Mouse (Mus musculus) testis, adult 2 months (tissue): Measurements from ENCODE around the gene Hoxd10.

Experiments used
- CTCF ChIP-seq: fragments of 200-500 bp; IDR thresholded peaks from 2 replicates; pipeline ENCODE4 v1.5.1; 2012; ENCODE audit warnings: low read depth, mild to moderate bottlenecking, inconsistent platforms, low read length, moderate library complexity; ENCODE audit not compliant: control insufficient read depth, insufficient read depth, insufficient replicate concordance
- POLR2A ChIP-seq: fragments of 200-500 bp; IDR thresholded peaks from 2 replicates; pipeline ENCODE4 v1.6.1; 2012; ENCODE audit warnings: low read depth, mild to moderate bottlenecking, inconsistent platforms, low read length, moderate library complexity; ENCODE audit not compliant: control insufficient read depth

DNA sequence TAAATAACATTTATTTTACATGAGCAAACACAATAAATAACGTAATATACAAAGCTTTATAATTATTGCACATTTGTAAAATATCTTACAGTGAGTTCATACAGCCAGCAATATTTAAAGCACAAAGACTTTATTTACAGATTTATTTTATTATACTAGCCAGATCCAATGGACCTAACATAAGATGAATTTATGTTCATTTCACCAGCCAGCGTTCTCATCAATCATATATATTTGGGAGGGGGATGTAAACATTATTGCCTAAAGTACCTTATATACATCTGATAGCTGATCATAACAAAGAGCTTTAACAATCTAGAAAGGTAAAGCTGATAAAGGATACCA, 38.8 kb upstream of the Hoxd10 start:
- no peak for TF ChIP-seq CTCF
- TF ChIP-seq POLR2A: no peak
